Mouse (Mus musculus) urinary bladder, postnatal 25 days (tissue): Measurements from ENCODE around the gene Adora2b.
A peak's percentile ranks its signal among the peaks of the same experiment; 100 is the strongest.

ENCODE experiments used
- DNase-seq: peaks from one replicate; pipeline ENCODE4 v3.0.0; 2022; ENCODE audit warnings: low spot score

The Adora2b gene

DNA sequence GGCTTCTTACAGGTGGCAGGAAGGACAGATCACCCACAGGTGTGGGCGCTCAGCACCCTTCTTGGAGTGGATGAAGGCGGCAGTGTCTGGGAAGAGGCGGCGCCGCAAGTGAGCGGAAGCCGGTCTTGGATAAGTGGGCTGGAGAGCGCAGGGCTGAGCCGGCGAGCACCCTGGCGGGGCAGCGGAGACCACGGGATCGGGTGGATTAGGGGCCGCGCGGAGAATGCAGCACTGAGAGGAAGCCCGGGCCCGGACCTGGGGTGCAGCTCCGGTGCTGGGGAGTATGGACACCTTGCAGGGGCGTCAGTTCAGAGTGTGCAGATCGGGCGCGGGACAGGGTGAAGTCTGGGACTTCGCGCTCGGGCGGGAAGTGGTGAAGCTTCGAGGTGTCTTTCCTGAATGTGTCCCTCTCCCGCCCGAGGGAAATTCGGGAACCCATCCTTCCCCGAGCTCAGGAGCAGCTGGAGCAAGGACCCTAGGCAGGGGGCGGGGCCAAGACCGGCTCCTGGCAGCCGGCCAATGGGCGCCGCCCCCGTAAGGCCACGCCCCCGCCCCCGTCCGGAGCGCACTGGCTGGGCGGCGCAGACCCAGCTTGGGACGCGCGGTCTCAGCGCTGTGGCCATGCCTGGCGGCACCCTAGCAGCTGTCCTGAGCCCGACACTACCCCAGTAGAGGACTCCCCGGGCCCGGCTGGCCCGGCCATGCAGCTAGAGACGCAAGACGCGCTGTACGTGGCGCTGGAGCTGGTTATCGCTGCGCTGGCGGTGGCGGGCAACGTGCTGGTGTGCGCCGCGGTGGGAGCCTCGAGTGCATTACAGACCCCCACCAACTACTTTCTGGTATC, at the start of gene Adora2b:
Gene Adora2b, plus strand, starts transcription at position 584 of the 844 bp plus-strand sequence.
- peak; percentile 79 for DNase-seq

DNA sequence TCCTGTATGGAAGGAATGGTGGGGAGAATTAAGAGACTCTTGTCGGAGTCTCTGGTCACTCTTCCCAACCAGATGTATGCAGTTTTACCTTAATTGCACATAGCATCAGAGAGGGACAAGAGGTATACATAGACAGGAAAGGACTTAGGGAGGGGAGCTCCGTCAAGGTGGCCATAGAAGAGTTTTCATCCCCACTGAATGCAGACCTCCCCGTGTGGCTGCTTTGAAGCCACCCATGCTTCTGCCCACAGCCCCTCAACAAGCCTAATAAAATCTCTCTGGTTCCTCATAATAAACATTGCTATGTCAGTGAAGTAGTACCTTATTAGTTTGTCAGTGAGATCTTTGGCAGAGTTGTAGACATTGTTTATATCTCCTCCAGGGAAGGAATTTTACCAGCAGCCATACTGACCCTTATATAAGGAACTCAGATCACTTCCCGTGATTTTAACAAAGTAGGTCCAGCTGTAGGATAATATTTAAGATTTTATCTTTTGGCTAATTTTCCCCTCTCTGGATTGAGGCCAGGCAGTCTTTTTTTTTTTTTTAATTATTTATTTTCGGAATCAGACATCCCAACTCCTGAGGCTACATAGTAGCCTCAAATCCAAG, 47.8 kb upstream of the Adora2b start:
- DNase-seq: no peak

DNA sequence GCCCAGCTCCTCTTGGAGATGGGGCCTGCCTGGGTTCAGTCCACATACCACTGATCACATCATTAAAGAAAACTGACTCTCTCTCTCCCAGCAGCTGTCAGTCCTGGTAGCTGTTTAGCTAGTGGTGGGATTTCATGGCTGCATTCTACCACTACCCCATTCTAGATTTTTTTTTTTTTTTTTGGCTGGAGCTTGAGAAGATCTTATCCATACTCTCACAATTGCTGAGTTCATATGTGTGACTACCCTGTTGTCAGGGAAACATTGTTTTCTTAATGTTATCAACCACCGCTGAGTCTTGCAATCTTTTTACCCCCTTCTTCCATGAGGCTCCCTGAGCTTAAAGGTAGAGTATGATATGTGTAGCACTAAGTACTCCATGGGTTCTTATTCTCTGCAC, 46.1 kb upstream of the Adora2b start:
- DNase-seq: no peak

DNA sequence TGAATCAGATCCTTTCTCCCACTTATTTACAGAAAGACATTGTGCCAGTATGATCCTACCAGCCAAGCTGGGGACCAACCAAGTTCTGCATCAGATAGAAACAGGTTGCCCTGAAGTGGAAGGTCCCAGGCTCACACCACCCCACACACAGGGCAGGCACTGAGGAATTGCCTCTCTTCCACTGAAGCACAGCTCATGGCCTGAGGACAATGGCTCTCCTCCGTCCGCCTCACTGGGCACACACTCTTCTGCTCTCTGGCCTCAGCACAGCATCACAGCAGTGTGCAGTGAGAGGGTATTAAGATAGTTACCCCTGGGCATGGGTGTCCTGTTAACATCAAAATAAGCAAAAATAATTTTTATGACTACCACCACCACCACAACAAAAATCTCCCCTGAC, 39.7 kb upstream of the Adora2b start:
- no peak for DNase-seq

DNA sequence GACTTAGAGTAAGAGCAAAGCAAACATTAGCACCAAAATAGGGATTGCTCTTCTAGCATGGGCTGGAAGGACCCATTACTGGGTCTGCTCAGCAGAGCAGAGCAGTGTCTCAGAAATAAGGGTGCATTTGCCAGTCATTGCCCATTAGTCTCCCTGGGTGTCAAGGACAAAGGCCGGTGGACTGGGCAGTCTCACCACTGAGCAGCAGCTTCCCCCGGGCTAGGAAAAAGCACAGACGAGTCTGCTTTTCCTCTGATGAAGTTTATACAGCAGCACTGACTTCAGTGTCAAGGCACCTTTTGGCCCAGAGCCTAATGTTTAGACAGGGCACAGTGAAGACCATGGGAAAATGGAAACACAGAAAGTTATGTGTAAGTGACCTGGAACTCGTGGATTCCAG, 38.9 kb upstream of the Adora2b start:
- DNase-seq: no peak

DNA sequence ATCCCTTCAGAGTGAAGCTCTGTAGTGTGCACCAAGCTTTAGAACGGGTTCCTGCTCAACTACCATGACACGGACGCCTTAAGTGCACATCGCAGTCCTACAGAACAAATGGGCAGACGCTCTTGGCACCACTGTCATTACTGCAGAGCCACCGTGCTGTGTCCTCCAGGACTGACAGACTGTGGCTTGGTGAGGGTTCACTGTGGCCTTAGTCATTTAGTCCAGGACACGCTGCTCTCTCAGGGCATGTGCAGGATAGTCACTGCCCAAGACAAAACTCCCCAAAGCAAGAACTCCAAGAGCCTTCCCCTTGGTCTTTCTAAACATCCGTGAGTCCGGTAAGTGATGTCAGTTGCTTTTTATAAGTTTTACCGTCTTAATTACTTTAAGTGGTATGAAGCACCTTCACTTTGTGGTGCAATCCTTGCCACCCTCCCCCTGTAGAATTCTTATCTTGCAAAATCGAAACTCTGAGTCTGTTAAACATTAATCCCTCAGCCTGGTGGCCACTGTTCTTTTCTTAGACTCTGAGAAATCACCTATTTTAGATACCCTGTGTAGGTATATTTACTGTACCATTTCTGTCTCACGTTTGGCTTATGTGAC, 35.3 kb upstream of the Adora2b start:
- DNase-seq: no peak

DNA sequence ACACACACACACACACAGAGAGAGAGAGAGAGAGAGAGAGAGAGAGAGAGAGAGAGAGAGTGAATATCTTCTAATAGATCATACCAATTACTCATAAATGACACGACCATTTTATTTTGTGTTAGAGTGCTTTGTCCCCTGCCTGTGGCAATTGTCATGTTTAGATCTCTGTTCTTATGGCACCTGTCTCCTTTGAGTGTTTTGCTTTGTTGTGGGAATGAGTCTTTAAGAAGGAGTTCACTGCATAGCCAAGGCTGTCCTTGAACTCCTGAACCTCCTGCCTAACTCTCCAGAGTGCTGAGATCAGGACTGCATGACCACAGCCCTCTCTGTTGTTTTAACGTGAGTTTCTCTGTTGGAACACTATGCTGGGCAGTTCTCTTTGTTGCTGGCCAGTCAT, 33.7 kb upstream of the Adora2b start:
- DNase-seq: no peak

DNA sequence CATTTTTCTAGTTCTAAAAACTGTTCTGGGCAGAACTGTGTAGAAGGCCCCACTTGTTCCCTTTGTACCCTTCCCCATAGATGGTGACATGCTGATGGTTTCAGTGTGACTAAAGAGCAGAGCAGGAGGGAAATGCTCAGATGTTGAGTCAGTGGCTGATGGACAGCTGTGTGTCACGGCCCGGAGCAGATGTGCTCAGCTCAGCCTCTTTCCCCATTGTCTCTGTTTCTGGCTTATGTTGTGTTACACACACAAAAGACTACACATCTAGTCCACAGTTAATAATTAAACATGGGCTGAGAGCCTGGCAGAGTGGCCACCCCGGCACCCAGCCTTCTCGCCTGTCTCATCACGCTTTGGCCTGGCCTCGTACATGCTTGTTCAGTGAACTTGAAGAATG, 31.0 kb upstream of the Adora2b start:
- no peak for DNase-seq

DNA sequence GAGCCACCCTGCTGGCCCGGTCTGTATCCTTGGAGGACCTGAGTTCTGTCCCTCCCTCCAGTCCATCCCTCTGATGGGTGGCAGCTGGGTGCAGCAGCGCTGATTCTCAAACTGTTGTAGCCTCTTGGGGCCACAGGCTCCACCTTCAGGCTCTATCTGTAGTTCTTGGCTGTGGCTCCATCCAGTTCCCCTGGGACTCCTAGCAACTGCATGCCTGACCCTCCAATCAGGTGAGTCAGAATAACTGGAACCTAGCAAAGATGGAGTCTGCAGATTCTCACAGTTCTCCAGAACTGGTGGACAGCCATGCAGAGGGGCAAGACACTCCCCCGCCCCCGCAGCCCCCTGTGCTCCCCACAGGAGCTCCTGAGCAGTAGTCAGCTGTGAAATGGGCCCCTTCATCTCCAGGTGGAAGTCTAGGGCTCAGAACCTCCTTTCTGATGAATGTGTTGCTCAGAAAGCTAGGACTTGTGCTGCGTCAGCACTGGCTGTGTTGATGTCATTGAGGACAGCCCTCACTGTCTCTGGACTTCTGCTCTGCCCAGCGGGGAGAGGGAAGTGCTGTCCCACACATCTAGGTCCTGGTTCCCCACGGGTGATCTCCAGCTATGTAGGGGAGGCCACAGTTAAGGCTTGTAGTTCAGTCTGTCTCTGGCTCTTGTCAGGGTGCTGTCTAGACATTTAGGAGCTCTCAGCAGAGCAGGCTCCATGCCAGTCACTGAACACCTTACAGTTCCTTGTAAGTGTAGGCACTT, 27.9 kb upstream of the Adora2b start:
- no peak for DNase-seq

DNA sequence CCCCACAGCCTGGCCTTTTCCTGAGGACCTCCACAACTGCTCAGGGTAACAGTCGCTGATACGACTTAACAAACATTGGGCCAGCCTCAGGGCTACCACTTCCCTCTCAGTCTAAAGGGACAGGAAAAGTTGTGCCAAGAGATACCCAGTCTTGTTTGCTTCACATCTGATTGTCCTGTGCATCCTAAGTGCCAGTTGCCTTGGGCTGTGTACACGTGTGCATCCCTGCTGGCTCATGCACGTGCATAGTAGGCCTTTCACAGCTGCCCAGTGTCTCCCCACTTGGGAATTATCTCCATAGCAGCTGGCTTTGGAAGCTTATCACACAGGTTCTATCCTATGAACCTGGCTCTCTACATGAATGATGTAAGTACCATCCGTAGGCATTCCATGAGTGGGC, 25.4 kb upstream of the Adora2b start:
- DNase-seq: no peak

DNA sequence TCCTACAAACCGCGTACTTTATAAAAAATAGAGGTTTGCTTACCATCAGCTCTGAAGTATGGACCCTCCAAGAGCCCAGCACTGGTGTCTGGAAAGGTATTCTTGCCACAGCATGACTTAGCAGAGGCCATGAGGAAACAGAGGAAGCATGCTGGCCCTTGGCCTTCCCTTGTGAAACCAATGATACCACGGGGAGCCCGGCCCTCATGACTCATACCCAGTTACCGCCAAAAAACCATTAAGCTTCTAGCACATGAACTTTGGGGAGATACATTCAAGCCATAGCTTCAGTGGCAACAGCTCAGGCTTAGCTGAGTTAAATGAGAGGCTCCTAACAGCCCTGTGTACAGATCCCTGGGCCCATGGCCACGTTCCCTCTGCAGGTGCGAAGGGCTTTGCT, 24.8 kb upstream of the Adora2b start:
- DNase-seq: peak; percentile 32

DNA sequence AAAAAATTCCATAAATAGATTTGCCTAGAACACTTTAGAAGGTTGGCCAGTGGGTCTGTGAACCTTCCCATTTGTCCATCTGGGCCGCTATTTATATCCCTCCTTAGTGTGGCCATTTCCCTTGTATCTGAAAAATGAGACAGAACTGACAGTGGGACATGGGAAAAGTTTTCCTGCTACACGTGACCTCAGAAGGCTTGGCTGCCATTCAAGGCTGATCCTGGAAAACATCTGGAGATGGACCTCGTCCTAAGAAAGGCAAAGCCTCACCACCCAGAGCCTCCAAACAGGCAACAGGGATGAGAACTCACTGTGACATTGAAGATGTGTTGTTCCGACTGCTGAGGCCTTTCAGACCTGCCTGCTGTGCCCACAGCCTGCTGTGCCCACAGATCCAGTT, 24.0 kb upstream of the Adora2b start:
- DNase-seq: no peak

DNA sequence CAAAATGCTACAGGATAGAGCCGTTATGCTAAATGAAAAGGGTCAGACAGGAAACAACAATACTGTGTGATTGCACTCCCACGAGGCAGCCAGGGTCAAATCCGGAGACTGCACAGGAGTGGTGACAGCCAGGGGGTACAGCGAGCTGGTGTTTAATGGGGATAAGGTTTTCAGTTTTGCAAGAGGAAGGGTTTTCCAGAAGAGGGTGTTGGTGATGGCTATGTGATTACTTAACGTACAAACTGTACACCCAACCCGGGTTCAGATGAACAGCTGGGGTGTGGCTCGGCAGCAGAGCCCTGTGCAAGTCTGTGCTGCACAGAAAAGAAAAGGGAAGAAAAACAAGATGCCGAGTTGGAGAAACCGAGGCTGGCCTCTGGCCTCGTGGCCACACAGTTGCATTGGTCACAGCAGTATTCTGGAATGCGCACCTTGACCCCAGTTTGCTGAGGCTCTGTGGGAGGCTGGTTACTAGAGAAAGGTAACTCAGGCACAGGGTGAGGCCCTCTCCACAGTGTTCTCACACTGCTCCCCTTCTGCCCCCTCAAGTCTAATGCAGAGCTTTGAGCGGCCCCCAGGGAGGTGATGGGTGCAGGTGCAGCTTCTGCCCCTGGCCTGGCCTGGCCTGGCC, 8.0 kb upstream of the Adora2b start:
- no peak for DNase-seq

DNA sequence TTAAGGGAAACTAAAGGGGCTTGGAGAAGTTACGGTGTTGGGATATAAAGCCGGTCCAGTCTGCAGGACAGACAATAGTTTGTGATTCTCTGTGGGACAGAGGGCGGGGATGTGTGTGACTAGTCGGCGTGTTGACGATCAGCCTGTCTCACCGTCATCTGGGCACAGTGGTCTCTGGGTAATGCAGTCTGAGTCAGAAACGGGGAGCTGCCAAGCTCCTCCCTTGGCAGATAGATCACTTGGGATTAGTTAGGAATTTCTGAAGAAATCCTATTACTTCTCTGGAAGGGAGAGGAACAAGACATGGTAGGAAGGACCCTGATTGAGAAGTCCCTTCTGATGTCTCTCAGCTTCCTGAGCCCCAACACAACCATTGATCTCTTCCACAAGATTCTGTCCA, 4.9 kb upstream of the Adora2b start:
- no peak for DNase-seq

DNA sequence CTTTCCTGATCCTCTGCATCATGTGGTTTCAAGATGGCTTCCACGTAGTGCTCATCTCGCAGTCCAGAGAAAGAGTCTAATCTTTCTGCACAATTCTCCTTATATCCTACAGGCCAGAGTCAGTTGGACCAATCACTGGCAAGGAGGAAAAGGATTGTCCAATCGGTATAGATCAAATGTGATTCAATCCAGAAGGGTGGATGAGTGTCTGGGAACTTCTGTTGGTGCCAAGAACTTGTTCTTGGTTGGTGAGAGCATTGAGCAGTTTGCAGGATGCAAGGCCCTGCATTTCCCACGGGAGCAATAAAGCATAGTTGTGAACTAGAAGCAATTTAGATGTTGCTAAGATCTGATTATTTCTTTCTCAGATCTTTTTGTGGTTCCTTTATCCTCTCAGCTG, 4.3 kb upstream of the Adora2b start:
- no peak for DNase-seq

DNA sequence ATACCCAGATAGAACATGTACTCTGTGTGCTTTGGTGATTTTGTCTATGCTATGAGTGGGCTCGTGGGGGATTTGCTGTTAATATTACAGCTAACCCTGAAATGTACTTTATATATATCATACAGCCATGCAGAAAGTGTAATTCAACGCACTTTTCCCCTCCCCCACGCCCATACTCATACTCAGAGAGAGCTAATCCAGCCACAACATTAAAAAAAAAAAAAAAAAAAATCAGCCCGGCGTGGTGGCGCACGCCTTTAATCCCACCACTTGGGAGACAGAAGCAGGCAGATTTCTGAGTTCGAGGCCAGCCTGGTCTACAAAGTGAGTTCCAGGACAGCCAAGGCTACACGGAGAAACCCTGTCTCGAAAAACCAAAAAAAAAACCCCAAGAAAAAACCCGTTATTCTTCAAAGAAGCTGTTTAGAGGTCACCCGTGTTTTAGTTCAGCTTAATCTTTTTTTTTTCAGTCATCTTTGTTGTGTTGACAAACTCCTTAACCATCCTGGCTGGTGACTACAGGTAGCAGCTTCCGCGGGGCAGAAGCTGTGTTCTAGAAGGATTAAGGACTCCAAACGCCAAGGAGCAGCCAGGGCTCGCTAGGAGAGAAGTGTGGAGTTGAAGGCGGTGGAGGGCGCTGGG, 904 bp upstream of the Adora2b start:
- DNase-seq: no peak

DNA sequence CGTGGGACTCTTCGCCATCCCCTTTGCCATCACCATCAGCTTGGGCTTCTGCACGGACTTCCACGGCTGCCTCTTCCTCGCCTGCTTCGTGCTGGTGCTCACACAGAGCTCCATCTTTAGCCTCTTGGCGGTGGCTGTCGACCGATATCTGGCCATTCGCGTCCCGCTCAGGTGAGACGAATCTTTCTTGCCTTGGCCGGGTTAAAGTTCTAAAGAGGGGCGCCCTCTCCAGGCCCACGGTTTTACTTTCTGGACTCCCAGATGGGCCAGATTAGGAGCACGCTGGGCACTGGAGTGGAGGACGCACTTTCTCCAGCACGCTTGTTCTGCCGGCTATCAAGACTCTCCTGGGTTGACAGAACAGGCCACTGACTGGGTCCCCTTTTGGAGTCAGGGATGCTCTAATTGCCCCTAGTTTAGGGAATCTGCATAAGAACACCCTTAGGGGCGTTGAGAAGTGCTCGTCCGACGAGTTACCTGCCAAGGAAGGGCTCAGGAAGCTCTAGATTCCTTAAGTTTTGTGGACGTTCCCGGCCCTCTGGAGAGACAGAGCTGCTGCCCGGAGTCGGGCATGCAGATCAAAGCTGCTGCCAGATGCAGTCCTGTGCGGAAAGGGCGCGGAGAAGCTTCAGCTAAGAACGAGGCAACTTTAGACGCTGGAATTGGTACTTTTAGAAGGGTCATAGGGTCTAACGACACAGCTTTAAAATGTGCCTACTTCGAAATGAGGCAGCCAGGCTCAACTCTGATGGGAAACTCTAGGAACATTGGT, 668 bp downstream of the Adora2b start:
- DNase-seq: peak; percentile 36

DNA sequence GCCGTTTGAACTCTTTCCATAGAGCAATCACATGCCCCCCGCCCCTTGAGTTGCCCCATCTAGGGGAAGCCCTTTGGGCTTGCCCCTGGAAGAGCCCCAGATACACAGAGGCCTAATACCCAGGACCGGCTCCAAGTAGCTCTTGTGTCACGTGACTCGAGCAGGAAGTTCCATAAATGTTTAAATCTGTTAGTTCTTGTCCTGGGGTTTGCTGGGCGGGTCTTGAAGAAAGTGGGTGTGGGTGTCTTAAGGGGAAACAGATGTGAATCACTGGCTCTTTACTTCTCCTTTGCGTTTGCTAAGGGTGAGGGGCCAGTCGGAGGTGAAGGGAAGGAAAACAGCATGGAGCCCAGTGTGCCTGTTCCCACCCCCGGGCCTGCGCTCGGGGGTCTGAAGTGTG, 2.3 kb downstream of the Adora2b start:
- DNase-seq: peak; percentile 25

DNA sequence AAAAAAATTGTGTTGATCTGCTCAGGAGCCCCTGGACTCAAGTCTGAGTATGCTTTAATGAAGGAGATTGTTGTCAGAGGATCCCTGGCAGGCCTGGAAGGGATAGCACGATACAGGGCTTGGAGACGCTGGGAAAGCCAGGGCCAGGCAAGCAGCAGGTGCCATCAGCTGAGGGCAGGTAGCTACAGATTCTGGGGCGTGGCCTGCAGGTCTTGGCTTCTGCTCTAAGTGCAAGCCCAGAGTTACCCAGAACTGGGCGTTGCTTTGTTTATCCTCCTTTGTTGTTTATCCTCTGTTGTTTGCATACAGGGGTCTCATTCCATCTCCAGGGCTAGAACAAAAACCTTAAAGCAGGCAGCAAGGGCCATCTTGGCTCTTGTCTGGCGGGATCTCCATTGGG, 4.6 kb downstream of the Adora2b start:
- peak; percentile 31 for DNase-seq

DNA sequence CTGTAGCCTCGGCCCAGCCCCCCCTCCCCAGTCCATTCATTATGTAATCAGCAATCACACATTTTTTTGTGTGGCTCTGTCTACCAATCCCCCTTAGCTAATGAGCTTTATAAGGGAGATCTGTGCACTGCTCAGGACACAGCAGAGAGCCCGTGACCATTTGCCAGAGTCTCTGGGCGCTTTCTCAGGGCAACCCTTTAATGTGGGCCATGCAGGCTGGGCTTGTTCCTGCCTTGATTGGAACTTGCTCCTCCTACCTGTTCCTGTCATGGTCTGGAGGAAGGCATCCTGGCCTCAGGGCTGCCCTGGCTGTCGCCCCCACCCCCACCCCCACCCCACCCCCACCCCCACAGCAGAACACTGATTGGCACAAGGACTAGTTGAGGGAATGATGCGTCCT, 10.4 kb downstream of the Adora2b start:
- no peak for DNase-seq

DNA sequence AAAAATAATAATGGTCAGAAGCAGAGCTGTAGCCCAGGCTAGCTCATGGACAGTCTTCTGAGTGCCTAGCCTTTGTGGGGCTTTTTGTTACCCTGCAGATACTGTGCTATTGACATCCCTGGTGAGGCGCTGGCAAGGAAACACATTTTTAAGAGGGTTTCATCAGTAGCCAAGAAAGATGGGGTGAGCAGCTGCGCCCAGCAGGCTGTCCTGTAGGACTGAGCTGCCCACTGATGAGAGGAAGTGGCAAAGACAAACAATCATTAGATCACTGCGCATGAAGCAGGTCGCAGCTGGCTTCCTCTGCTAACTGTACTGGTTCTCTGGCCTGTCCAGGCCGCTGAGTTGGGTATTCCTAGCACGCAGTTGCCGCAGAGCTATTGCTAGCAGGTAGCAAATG, 14.8 kb downstream of the Adora2b start:
- no peak for DNase-seq
